Mouse (Mus musculus) inflammation-experienced regulatory T-cells (primary cell): Measurements from ENCODE around the gene Scube2. TPM values are rescaled to one million over a fixed set of nuclear protein-coding genes. Genes with fewer than 3 reads are reported as not detected.

Source experiments
- polyA plus RNA-seq, 2 experiments: library from polyadenylated mRNA; unstranded; fragments of 100-300 nt; shearing (Covaris generic); gene quantifications; one replicate each; pipeline ENCODE4 v1.2.1; 2017

Scube2 gene
- under 1 TPM; 0.16 to 0.60 TPM for polyA plus RNA-seq

DNA sequence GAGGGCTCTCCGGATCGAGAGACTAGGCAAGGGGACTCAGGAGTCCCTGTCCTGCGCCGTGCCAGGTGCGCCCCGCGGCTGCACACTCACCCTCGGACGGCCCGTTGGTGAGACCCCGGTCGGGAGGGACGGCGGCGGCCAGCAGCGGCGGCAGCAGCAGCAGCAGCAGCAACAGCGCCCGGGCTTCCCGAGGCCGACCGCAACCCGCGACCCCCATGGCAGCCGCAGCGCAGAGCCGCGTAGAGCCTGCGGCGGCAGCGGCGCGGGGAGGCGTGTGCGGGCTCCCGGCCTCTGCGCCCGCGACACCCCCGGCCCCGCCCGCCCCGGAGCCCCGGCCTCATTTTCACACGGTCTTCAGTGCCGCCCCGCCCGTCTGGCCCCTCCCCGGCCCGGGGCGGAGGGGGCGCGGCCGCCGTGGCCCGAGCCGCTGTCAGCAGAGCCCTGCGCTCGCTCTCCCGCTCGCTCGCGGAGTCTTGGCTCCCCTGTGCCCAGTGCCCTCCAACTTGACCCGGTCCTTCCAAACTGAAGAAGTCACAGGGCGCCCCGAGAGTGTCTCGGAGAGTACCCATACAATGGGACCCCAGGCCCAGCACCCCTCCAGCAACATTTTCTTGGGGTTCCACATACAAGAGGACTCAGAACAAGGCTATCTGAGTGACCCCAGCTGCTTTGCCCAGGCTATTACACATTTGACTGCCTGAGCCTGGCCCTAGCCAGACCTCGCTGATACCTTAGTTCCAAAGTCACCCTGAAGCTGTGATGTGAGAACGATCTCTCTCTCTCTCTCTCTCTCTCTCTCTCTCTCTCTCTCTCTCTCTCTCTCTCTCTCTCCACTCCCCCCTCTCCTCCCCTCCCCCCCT is at the start of gene Scube2:
Gene Scube2 (minus strand): TSS at position 310 of the 860 bp plus-strand sequence.

DNA sequence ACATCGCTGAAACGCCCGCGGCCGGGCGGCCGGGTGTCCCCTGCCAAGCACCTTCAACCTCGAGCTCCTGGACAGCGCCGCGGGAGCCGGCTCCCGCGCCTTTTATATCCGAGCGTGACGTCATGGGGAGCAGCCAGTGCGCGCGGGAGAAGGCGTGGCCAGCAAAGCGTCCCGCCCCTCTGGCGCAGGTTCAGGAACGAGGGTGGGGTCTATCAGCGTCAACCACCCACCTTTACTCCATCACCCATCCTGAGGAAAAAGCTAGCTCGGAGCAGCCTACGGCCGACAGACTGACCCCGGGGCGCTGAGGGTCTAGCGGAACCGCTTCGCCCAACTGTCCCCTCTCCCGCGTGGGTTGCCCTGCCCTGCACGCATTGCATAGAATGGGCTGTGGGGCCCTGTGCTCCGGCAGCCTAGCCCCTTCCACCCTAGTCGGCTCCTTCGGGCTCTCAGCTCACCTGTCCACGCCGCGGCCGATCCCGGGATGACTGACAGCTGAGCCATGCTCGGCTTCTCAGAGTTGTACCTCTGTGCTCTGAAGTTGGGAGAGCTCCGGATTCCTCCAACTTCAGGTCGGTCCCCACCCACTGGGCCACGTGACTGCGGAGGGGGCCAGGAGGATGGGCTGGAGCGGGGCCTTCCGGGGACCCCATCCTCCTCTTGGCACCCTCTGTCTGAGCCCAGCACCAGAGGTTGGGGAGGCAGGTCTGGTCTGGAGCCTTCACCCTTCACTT is 83.8 kb downstream of the Scube2 start, which contains the start of gene Nrip3:
Gene Nrip3 (minus strand): TSS at position 556 of the 734 bp plus-strand sequence.

DNA sequence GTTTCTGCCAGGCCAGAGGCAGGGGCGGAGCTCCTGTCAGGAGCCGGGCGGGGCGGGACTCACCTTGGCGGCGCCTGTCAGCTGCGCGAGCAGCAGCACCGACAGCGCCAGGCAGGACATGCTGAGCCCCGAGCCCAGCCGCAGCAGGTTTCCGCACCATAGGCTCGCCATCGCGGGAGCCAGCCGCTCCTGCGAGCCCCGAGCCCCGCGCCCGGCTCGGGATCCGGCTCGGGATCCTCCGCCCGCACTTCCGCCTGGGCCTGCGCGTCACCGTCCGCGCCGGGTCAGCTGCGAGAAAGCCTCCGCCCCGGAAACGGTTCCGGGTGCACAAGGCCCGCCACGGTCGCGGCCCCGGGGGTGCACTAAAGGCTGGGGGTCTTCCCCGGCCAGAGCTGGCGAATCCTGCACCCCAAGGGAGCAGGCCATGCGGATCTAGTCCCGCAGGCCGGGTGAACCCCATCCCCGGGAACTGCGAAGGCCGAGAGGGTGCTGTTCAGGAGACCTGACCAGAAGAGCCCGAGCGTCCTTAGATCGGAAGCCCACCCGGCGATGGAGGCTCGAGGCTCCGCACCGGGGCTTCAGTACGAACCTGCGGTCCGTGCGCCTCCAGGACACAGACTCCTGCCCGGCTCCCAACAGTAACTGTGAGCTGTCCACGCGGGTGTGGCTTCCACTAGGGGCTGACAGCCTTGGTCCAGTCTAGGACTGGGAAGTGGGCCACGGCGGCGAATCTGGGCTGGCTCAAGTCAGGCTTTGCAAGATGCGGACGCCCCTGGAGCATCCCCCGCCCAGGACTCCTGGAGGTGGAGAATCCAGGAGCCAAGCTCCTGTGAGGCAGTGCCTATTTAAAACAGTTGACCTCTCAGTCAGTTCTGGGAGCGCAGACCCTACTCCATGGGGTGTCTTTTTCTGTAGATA is 113.2 kb downstream of the Scube2 start, which contains the start of gene Tmem9b:
Gene Tmem9b (minus strand): TSS at position 868 of the 918 bp plus-strand sequence.

Other genes starting within 250 kb of the Scube2 start
- 1 to 10 TPM in 1 of 2 experiments, under 1 TPM in 1; 0.96 to 7.3 TPM for gene St5, start 162.1 kb downstream of the Scube2 start, polyA plus RNA-seq
- gene Akip1, start 162.0 kb downstream of the Scube2 start, polyA plus RNA-seq: 10 to 100 TPM; 35.0 to 36.8 TPM
- gene BC051019, start 141.8 kb downstream of the Scube2 start, polyA plus RNA-seq: under 1 TPM in 1 of 2 experiments, not detected in 1; 0.81 TPM
- under 1 TPM in 1 of 2 experiments, not detected in 1; 0.39 TPM for gene Ascl3, start 134.0 kb downstream of the Scube2 start, polyA plus RNA-seq
- 100 to 1,000 TPM; 107 to 179 TPM for gene Tmem9b, start 112.8 kb downstream of the Scube2 start, polyA plus RNA-seq
- gene Nrip3, start 83.7 kb downstream of the Scube2 start, polyA plus RNA-seq: 1 to 10 TPM in 1 of 2 experiments, under 1 TPM in 1; 0.58 to 1.8 TPM
- gene Dennd5a, start 94.8 kb upstream of the Scube2 start, polyA plus RNA-seq: 10 to 100 TPM; 36.5 to 41.1 TPM
- 10 to 100 TPM; 41.2 to 53.1 TPM for gene Tmem41b, start 121.2 kb upstream of the Scube2 start, polyA plus RNA-seq
- gene Ipo7, start 152.6 kb upstream of the Scube2 start, polyA plus RNA-seq: 10 to 100 TPM; 26.2 to 36.5 TPM
- gene Zfp143, start 195.5 kb upstream of the Scube2 start, polyA plus RNA-seq: 10 to 100 TPM; 41.8 to 43.4 TPM